Mouse (Mus musculus) myocyte (in vitro differentiated cells): Measurements from ENCODE around the gene Rin1. TPM values are rescaled to one million over a fixed set of nuclear protein-coding genes. Genes with fewer than 3 reads are reported as not detected.
A peak's percentile ranks its signal among the peaks of the same experiment; 100 is the strongest.

ENCODE experiments used
- H3K27me3 ChIP-seq: one replicate; pipeline ENCODE4 v1.6.1; 2011; ENCODE audit not compliant: control insufficient read depth, insufficient read depth, insufficient read length
- H3K36me3 ChIP-seq: one replicate; pipeline ENCODE4 v1.6.1; 2011; ENCODE audit not compliant: control insufficient read depth, insufficient read depth
- H3K4me2 ChIP-seq: one replicate; pipeline ENCODE4 v1.6.1; 2011; ENCODE audit warnings: low read depth, control low read depth
- H3K4me3 ChIP-seq: one replicate; pipeline ENCODE4 v1.5.1; 2011; ENCODE audit warnings: mild to moderate bottlenecking, control low read depth, moderate library complexity
- H3K79me2 ChIP-seq: one replicate; pipeline ENCODE4 v1.6.1; 2011; ENCODE audit not compliant: control insufficient read depth, insufficient read depth
- H3ac ChIP-seq: one replicate; pipeline ENCODE4 v1.6.1; 2011; ENCODE audit not compliant: control insufficient read depth, insufficient read length
- CEBPB ChIP-seq: IDR thresholded peaks from 2 replicates; pipeline ENCODE4 v1.6.1; 2011; ENCODE audit warnings: mild to moderate bottlenecking, moderate library complexity; ENCODE audit not compliant: poor library complexity, insufficient read depth, severe bottlenecking
- E2F4 ChIP-seq: IDR thresholded peaks from one replicate; pipeline ENCODE4 v1.6.1; 2011; ENCODE audit warnings: mild to moderate bottlenecking, control low read depth, moderate library complexity; ENCODE audit not compliant: insufficient read depth
- MAX ChIP-seq: IDR thresholded peaks from one replicate; pipeline ENCODE4 v1.6.1; 2011; ENCODE audit warnings: low read depth, mild to moderate bottlenecking, control low read depth
- MYOD1 ChIP-seq, 3 experiments: IDR thresholded peaks; one replicate each; pipeline ENCODE4 v1.6.1; 2011; ENCODE audit warnings: control low read depth in 2 of 3, low read depth in 2 of 3, mild to moderate bottlenecking in 2 of 3, moderate library complexity in 1 of 3; ENCODE audit not compliant: insufficient read length in 2 of 3, control insufficient read depth in 1 of 3
- MYOG ChIP-seq, 3 experiments: IDR thresholded peaks; one replicate each; pipeline ENCODE4 v1.6.1; 2011; ENCODE audit warnings: control low read depth in 2 of 3, low read depth in 2 of 3, mild to moderate bottlenecking in 2 of 3; ENCODE audit not compliant: insufficient read length in 2 of 3, control insufficient read depth in 1 of 3, insufficient read depth in 1 of 3
- POLR2A ChIP-seq: IDR thresholded peaks from one replicate; pipeline ENCODE4 v1.6.1; 2011; ENCODE audit warnings: low read depth, mild to moderate bottlenecking, control low read depth, moderate library complexity; ENCODE audit not compliant: insufficient read length
- POLR2AphosphoS2 ChIP-seq: IDR thresholded peaks from one replicate; pipeline ENCODE4 v1.6.1; 2011; ENCODE audit warnings: low read depth, control low read depth; ENCODE audit not compliant: insufficient read length
- REST ChIP-seq: IDR thresholded peaks from one replicate; pipeline ENCODE4 v1.6.1; 2011; ENCODE audit warnings: mild to moderate bottlenecking, control low read depth, moderate library complexity; ENCODE audit not compliant: insufficient read depth, insufficient read length
- SRF ChIP-seq: IDR thresholded peaks from one replicate; pipeline ENCODE4 v1.6.1; 2011; ENCODE audit warnings: low read depth; ENCODE audit not compliant: control insufficient read depth, insufficient read length
- TCF12 ChIP-seq: IDR thresholded peaks from one replicate; pipeline ENCODE4 v1.6.1; 2011; ENCODE audit warnings: mild to moderate bottlenecking, control low read depth; ENCODE audit not compliant: poor library complexity, insufficient read depth, severe bottlenecking
- TCF3 ChIP-seq: IDR thresholded peaks from one replicate; pipeline ENCODE4 v1.6.1; 2011; ENCODE audit warnings: low read depth, control low read depth; ENCODE audit not compliant: insufficient read length
- USF1 ChIP-seq: IDR thresholded peaks from one replicate; pipeline ENCODE4 v1.6.1; 2011; ENCODE audit warnings: low read depth, mild to moderate bottlenecking, control low read depth, moderate library complexity
- polyA plus RNA-seq: library from polyadenylated mRNA; unstranded; fragments of >200 nt; fragmentation: generic; extraction: Trizol; gene quantifications from one replicate; pipeline ENCODE4 v1.2.1, GENCODE M21; 2012; ENCODE audit warnings: missing spikeins

Rin1 gene
- polyA plus RNA-seq, 1 experiment: 63.9 TPM

DNA sequence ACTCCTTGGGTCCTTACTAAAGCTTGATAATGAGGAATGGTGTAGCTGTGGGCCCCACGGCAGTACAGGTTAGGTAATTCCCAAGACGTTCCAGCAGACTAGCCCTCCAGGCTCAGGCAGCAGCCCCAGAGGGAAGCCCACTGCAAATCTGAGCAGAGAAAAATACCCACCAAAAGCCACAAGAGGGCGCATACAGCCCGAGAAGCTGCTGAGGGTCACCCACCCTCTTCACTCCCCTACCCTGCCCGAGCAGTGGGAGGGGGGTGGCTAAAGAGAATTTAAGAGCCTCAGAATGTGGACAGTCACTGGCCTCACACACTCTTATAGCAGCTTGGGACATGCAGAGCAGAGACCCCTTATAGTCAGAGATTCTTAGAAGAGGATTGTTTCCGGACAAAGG is 6.0 kb downstream of the Rin1 start:
- Histone ChIP-seq H3K27me3 (no peaks in the 10 kb centered on the region), H3ac (no peak overlapping the region), H3K79me2 (peaks cover 28% of the 10 kb centered on the region), H3K4me2 (peak overlapping the region; percentile 19), H3K4me3 (no peak overlapping the region), H3K36me3 (peaks cover 32% of the 10 kb centered on the region)
- TF ChIP-seq TCF12 (no peak), POLR2AphosphoS2 (peak; percentile 50)

GRCm38 (mm10) chr19:5057876-5058775 is 7.8 kb downstream of the Rin1 start:
- no peak overlapping the region for H3ac ChIP-seq
- H3K36me3 ChIP-seq: peaks cover 31% of the 10 kb centered on the region
- TF ChIP-seq MYOG (IDR thresholded peaks at IDR 0.05; ENCODE audit: control insufficient read depth in 1 of 3, insufficient read depth in 1 of 3, insufficient read length in 2 of 3, low read depth in 2 of 3): no peak
- TF ChIP-seq MYOD1 (IDR thresholded peaks at IDR 0.05; ENCODE audit: control insufficient read depth in 1 of 3, insufficient read length in 2 of 3, low read depth in 2 of 3): no peak
- TF ChIP-seq POLR2A: peak; percentile 49
- peak; percentile 84 for TF ChIP-seq POLR2AphosphoS2
- no peak for TF ChIP-seq USF1
- no peak for TF ChIP-seq TCF3
- no peak for TF ChIP-seq TCF12
- H3K4me2 ChIP-seq: peak overlapping the region; percentile 45
- peaks cover 10% of the 10 kb centered on the region for H3K79me2 ChIP-seq
- H3K4me3 ChIP-seq: no peak overlapping the region
- H3K27me3 ChIP-seq: no peaks in the 10 kb centered on the region

- Histone ChIP-seq H3ac (no peak overlapping the region), H3K79me2 (peaks cover 4% of the 10 kb centered on the region), H3K4me3 (no peak overlapping the region), H3K27me3 (no peaks in the 10 kb centered on the region), H3K36me3 (peaks cover 24% of the 10 kb centered on the region), H3K4me2 (peak overlapping the region; percentile 45)
- no peak for TF ChIP-seq CEBPB
- TF ChIP-seq POLR2AphosphoS2: peak; percentile 82
- TF ChIP-seq TCF12: no peak
- TF ChIP-seq TCF3: no peak
- TF ChIP-seq POLR2A: peak; percentile 43
- TF ChIP-seq MAX: no peak
- no peak for TF ChIP-seq SRF
- TF ChIP-seq USF1: no peak
- TF ChIP-seq MYOG (IDR thresholded peaks at IDR 0.05; ENCODE audit: control insufficient read depth in 1 of 3, insufficient read depth in 1 of 3, insufficient read length in 2 of 3, low read depth in 2 of 3): no peak
- TF ChIP-seq MYOD1 (IDR thresholded peaks at IDR 0.05; ENCODE audit: control insufficient read depth in 1 of 3, insufficient read length in 2 of 3, low read depth in 2 of 3): no peak
- no peak for TF ChIP-seq REST
- no peak for TF ChIP-seq E2F4
Measured at GRCm38 (mm10) chr19:5058801-5059771, 8.8 kb downstream of the Rin1 start.

DNA sequence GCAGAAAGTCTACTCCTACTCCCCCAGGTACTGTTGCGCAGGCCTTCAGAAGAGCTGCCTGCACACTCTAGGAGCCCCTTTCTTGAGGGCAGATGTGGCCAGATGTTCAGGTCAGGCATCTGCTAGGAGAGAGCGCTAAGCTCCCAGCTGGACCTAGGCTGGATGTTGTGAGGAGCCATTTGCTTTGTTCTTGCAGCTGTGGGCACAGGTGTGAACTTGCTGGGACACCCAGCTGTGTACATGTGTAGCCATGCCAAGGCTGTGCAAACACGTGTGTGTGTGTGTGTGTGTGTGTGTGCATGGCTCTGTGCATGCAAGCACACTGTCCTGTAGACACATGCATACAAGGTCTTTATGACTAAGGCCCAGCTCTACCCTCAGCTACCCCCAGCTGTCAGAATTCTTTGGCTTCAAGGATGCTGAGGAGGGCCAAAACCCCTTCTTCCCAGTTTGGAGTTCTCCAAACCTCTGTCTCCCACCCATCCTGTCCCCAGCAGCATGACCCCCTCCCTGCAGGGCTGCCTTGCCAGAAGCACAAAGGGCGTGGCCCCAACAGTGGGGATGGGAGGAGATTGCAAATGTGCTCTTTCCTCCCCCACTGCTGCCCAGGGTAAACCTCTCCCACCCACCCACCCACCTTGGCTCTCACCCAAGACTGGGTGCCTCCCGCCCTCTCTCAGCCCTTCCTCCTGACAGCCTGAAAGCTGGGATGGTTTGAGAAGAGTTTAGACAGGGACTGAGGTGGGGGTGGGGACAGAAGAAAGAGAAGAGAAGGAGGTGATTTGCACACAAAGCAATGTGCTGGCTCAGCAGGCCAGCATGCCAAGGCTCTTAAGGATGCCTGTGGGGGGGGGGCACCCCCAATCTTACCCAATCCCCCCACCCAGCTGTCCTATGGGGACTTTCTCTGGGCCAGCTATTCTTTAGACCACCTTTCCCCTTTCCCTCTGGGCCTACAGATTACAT is 10.4 kb downstream of the Rin1 start:
- Histone ChIP-seq H3K4me2 (peak overlapping the region; percentile 72), H3K4me3 (no peak overlapping the region), H3K36me3 (peaks cover 9% of the 10 kb centered on the region), H3K27me3 (no peaks in the 10 kb centered on the region), H3ac (no peak overlapping the region), H3K79me2 (no peaks in the 10 kb centered on the region)
- TF ChIP-seq POLR2AphosphoS2: peak; percentile 90
- no peak for TF ChIP-seq TCF3
- TF ChIP-seq POLR2A: peak; percentile 71
